Mouse (Mus musculus) embryonic facial prominence, embryonic 13.5 days (tissue): ENCODE results near the gene Vps53. TPM values are rescaled to one million over a fixed set of nuclear protein-coding genes. Genes with fewer than 3 reads are reported as not detected.

ENCODE experiments used
- ATAC-seq: fragments of 200-750 bp; cut with Nextera tagmentation; 2 replicates; pipeline ENCODE4 v1.8.0; 2017; ENCODE audit warnings: low read depth; ENCODE audit not compliant: insufficient number of reproducible peaks, insufficient read depth, low FRiP score, low TSS enrichment
- H3K27ac ChIP-seq: fragments of 300-500 bp; sonication (generic); 2 replicates; pipeline ENCODE4 v1.5.1; 2015; ENCODE audit warnings: moderate library complexity, mild to moderate bottlenecking, inconsistent platforms
- H3K27me3 ChIP-seq: fragments of 300-500 bp; sonication (generic); 2 replicates; pipeline ENCODE4 v1.6.1; 2015; ENCODE audit warnings: mild to moderate bottlenecking, inconsistent platforms
- H3K36me3 ChIP-seq: fragments of 300-500 bp; sonication (generic); 2 replicates; pipeline ENCODE4 v1.6.1; 2015; ENCODE audit warnings: mild to moderate bottlenecking, inconsistent platforms
- H3K4me1 ChIP-seq: fragments of 300-500 bp; sonication (generic); 2 replicates; pipeline ENCODE4 v1.6.1; 2015; ENCODE audit warnings: inconsistent platforms
- H3K4me2 ChIP-seq: fragments of 300-500 bp; sonication (generic); 2 replicates; pipeline ENCODE4 v1.6.1; 2015; ENCODE audit warnings: moderate library complexity, mild to moderate bottlenecking, inconsistent platforms
- H3K4me3 ChIP-seq: fragments of 300-500 bp; sonication (generic); 2 replicates; pipeline ENCODE4 v1.5.1; 2015; ENCODE audit warnings: mild to moderate bottlenecking, inconsistent platforms
- H3K9ac ChIP-seq: fragments of 300-500 bp; sonication (generic); 2 replicates; pipeline ENCODE4 v1.6.1; 2015; ENCODE audit warnings: mild to moderate bottlenecking, inconsistent platforms
- H3K9me3 ChIP-seq: fragments of 300-500 bp; sonication (generic); 2 replicates; pipeline ENCODE4 v1.6.1; 2016; ENCODE audit warnings: inconsistent platforms
- WGBS: fragments of 180-500 bp; shearing (Covaris S2); methylation state at CpG from one replicate; pipeline ENCODE4 v1.1.7; 2015; ENCODE audit warnings: mixed read lengths; 5-methylcytosine and 5-hydroxymethylcytosine counted together
- polyA plus RNA-seq: library from polyadenylated mRNA; unstranded; fragments of >200 nt; fragmentation: Nextera tagmentation; extraction: Ambion mirVana; gene quantifications from 2 replicates; pipeline ENCODE4 v1.2.1, GENCODE M21; 2015

The Vps53 gene
- polyA plus RNA-seq, 1 experiment from 2014 or later, result 38.5 TPM

GRCm38 (mm10) chr11:76069816-76070215, 109.6 kb downstream of the Vps53 start:
- Histone ChIP-seq H3K36me3 (peaks cover 14% of the 10 kb centered on the region; the same call in 1 of the 2 replicates), H3K4me2 (no peak overlapping the region), H3K27ac (no peak overlapping the region), H3K27me3 (no peaks in the 10 kb centered on the region), H3K9ac (no peak overlapping the region), H3K9me3 (no peaks in the 10 kb centered on the region), H3K4me1 (peaks cover 12% of the 10 kb centered on the region), H3K4me3 (no peak overlapping the region)
- WGBS, result 89% methylated on average over 6 of the region's 6 CpGs
- ATAC-seq, result no peak

- Histone ChIP-seq H3K9me3 (no peaks in the 10 kb centered on the region), H3K4me2 (no peak overlapping the region), H3K9ac (no peak overlapping the region), H3K27ac (no peak overlapping the region), H3K36me3 (peaks cover 18% of the 10 kb centered on the region), H3K4me1 (0 out of 2 replicates have a peak, but pooled peaks cover 3% of the 10 kb centered on the region), H3K4me3 (no peak overlapping the region), H3K27me3 (no peaks in the 10 kb centered on the region)
- WGBS, result 82% methylated on average over 15 of the region's 15 CpGs
- no peak for ATAC-seq
Measured at GRCm38 (mm10) chr11:76066563-76067156, 112.8 kb downstream of the Vps53 start.

- no peak for ATAC-seq
- WGBS, result 66% methylated on average over 9 of the region's 9 CpGs
- Histone ChIP-seq H3K4me2 (no peak overlapping the region), H3K36me3 (peaks cover 19% of the 10 kb centered on the region), H3K4me1 (peaks cover 7% of the 10 kb centered on the region), H3K27me3 (no peaks in the 10 kb centered on the region), H3K9ac (no peak overlapping the region), H3K4me3 (no peak overlapping the region), H3K27ac (no peak overlapping the region), H3K9me3 (no peaks in the 10 kb centered on the region)
Measured at GRCm38 (mm10) chr11:76065521-76066095, 113.8 kb downstream of the Vps53 start.

- no peaks in the 10 kb centered on the region for H3K9me3 ChIP-seq
- ATAC-seq, result no peak
- H3K4me3 ChIP-seq, result no peak overlapping the region
- H3K36me3 ChIP-seq, result peaks cover 19% of the 10 kb centered on the region
- no peak overlapping the region for H3K27ac ChIP-seq
- H3K4me2 ChIP-seq, result no peak overlapping the region
- 86% methylated on average over 7 of the region's 7 CpGs for WGBS
- H3K9ac ChIP-seq, result no peak overlapping the region
- H3K27me3 ChIP-seq, result no peaks in the 10 kb centered on the region
- peaks cover 19% of the 10 kb centered on the region for H3K4me1 ChIP-seq
Measured at GRCm38 (mm10) chr11:76064411-76064810, 115.0 kb downstream of the Vps53 start.

- Histone ChIP-seq H3K4me2 (no peak overlapping the region), H3K27ac (peak overlapping the region; percentile 52; the same call in 1 of the 2 replicates), H3K4me1 (peaks cover 22% of the 10 kb centered on the region), H3K4me3 (no peak overlapping the region), H3K9ac (no peak overlapping the region), H3K9me3 (no peaks in the 10 kb centered on the region), H3K27me3 (no peaks in the 10 kb centered on the region), H3K36me3 (peaks cover 22% of the 10 kb centered on the region)
- WGBS, result 80% methylated on average over 2 of the region's 2 CpGs
- no peak for ATAC-seq
Measured at GRCm38 (mm10) chr11:76060906-76061305, 118.5 kb downstream of the Vps53 start.

GRCm38 (mm10) chr11:76059971-76060370, 119.5 kb downstream of the Vps53 start:
- H3K27ac ChIP-seq, result peak overlapping the region; percentile 52
- no peaks in the 10 kb centered on the region for H3K27me3 ChIP-seq
- H3K36me3 ChIP-seq, result peaks cover 23% of the 10 kb centered on the region
- no peak overlapping the region for H3K9ac ChIP-seq
- no peaks in the 10 kb centered on the region for H3K9me3 ChIP-seq
- no peak for ATAC-seq
- 31% methylated on average over 7 of the region's 7 CpGs for WGBS
- no peak overlapping the region for H3K4me2 ChIP-seq
- no peak overlapping the region for H3K4me3 ChIP-seq
- peaks cover 20% of the 10 kb centered on the region for H3K4me1 ChIP-seq

- H3K9me3 ChIP-seq, result no peaks in the 10 kb centered on the region
- no peak overlapping the region for H3K9ac ChIP-seq
- 21% methylated on average over 3 of the region's 3 CpGs for WGBS
- no peak overlapping the region for H3K4me3 ChIP-seq
- peaks cover 9% of the 10 kb centered on the region; the same call in 1 of the 2 replicates for H3K36me3 ChIP-seq
- H3K4me1 ChIP-seq, result peaks cover 34% of the 10 kb centered on the region
- no peak for ATAC-seq
- H3K27ac ChIP-seq, result no peak overlapping the region
- H3K27me3 ChIP-seq, result no peaks in the 10 kb centered on the region
- no peak overlapping the region for H3K4me2 ChIP-seq
Measured at GRCm38 (mm10) chr11:76056487-76056886, 123.0 kb downstream of the Vps53 start.

- 91% methylated on average over 5 of the region's 5 CpGs for WGBS
- H3K4me2 ChIP-seq, result no peak overlapping the region
Measured at GRCm38 (mm10) chr11:76052496-76052895, 127.0 kb downstream of the Vps53 start.

GRCm38 (mm10) chr11:76050967-76051512, 128.4 kb downstream of the Vps53 start:
- H3K9ac ChIP-seq, result no peak overlapping the region
- no peak overlapping the region for H3K27ac ChIP-seq
- no peak for ATAC-seq
- no peak overlapping the region for H3K4me3 ChIP-seq
- WGBS, result 48% methylated on average over 5 of the region's 5 CpGs
- no peak overlapping the region for H3K4me2 ChIP-seq
- peaks cover 12% of the 10 kb centered on the region for H3K36me3 ChIP-seq
- H3K9me3 ChIP-seq, result no peaks in the 10 kb centered on the region
- no peaks in the 10 kb centered on the region for H3K27me3 ChIP-seq
- H3K4me1 ChIP-seq, result peaks cover 26% of the 10 kb centered on the region

More at GRCm38 (mm10) chr11:76052496-76052895, 127.0 kb downstream of the Vps53 start:
- Histone ChIP-seq H3K9me3 (no peaks in the 10 kb centered on the region), H3K36me3 (peaks cover 5% of the 10 kb centered on the region; the same call in 1 of the 2 replicates), H3K27me3 (no peaks in the 10 kb centered on the region), H3K4me1 (peaks cover 26% of the 10 kb centered on the region), H3K9ac (no peak overlapping the region), H3K4me3 (no peak overlapping the region), H3K27ac (no peak overlapping the region)
- no peak for ATAC-seq

- H3K4me1 ChIP-seq, result peaks cover 26% of the 10 kb centered on the region
- no peak overlapping the region for H3K4me2 ChIP-seq
- H3K27me3 ChIP-seq, result no peaks in the 10 kb centered on the region
- H3K9me3 ChIP-seq, result no peaks in the 10 kb centered on the region
- H3K9ac ChIP-seq, result no peak overlapping the region
- H3K4me3 ChIP-seq, result no peak overlapping the region
- H3K36me3 ChIP-seq, result peaks cover 13% of the 10 kb centered on the region
- H3K27ac ChIP-seq, result no peak overlapping the region
- ATAC-seq, result no peak
- 51% methylated on average over 3 of the region's 3 CpGs for WGBS
Measured at GRCm38 (mm10) chr11:76050509-76050908, 128.9 kb downstream of the Vps53 start.

- Histone ChIP-seq H3K4me3 (no peak overlapping the region), H3K9ac (no peak overlapping the region), H3K27ac (no peak overlapping the region), H3K9me3 (no peaks in the 10 kb centered on the region), H3K4me1 (peaks cover 43% of the 10 kb centered on the region), H3K4me2 (no peak overlapping the region), H3K27me3 (no peaks in the 10 kb centered on the region), H3K36me3 (peaks cover 24% of the 10 kb centered on the region)
- WGBS, result 84% methylated on average over 6 of the region's 6 CpGs
- ATAC-seq, result no peak
Measured at GRCm38 (mm10) chr11:76045367-76045766, 134.1 kb downstream of the Vps53 start.

GRCm38 (mm10) chr11:76044468-76044867, 135.0 kb downstream of the Vps53 start:
- ATAC-seq, result no peak
- no peak overlapping the region for H3K4me2 ChIP-seq
- no peak overlapping the region for H3K27ac ChIP-seq
- H3K36me3 ChIP-seq, result peaks cover 24% of the 10 kb centered on the region
- H3K9me3 ChIP-seq, result no peaks in the 10 kb centered on the region
- H3K9ac ChIP-seq, result no peak overlapping the region
- WGBS, result 82% methylated on average over 6 of the region's 6 CpGs
- no peak overlapping the region for H3K4me3 ChIP-seq
- H3K4me1 ChIP-seq, result peaks cover 43% of the 10 kb centered on the region
- no peaks in the 10 kb centered on the region for H3K27me3 ChIP-seq
